Mouse (Mus musculus): ENCODE results near the gene Ldlrad1. TPM values are rescaled to one million over a fixed set of nuclear protein-coding genes. Genes with fewer than 3 reads are reported as not detected.

Gene Ldlrad1
- polyA plus RNA-seq, 1 experiment from 2014 or later = not detected

DNA sequence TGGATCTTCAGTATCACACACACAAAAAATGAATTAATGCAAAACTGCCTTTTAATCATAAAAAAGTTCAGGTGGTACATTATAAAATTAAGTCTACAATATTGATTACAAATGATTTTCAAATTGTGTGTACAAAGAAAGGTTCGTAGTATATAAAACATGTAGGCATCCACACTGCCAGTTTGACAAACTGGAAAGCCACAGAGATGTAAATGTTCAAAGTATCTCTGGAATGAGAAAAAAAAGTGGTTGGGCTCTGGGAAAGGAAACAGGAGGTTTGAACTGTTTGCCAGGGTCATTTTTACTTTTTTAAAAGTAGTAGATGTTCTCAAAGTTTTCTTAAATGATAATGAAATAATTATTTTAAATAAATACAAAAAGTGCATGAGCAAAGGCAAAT, 37.1 kb downstream of the Ldlrad1 start:
- Histone ChIP-seq H3K9ac (ENCODE audit: low read depth, low read length) (no peak overlapping the region), H3K4me1 (ENCODE audit: control insufficient read depth, insufficient read depth, low read length) (peaks cover 12% of the 10 kb centered on the region; the same call in 1 of the 2 replicates), H3K4me3 (ENCODE audit: low read length) (no peak overlapping the region), H3K36me3 (ENCODE audit: control insufficient read depth, insufficient read depth, low read length) (peaks cover 39% of the 10 kb centered on the region), H3K4me2 (replicated peaks; ENCODE audit: low read depth, low read length) (no peak overlapping the region), H3K9me3 (ENCODE audit: control insufficient read depth, low read length) (no peaks in the 10 kb centered on the region), H3K27ac (ENCODE audit: low read depth, low read length) (peak overlapping the region; percentile 42; the same call in 1 of the 2 replicates), H3K27me3 (ENCODE audit: control insufficient read depth, insufficient read depth, low read length) (no peaks in the 10 kb centered on the region)
- no peak for ATAC-seq (ENCODE audit: low FRiP score, low TSS enrichment)
- 72% methylated on average over 1 of the region's 1 CpGs for WGBS

GRCm38 (mm10) chr4:107247110-107247509, 38.1 kb downstream of the Ldlrad1 start:
- ATAC-seq (ENCODE audit: low FRiP score, low TSS enrichment) = no peak
- Histone ChIP-seq H3K27me3 (ENCODE audit: control insufficient read depth, insufficient read depth, low read length) (no peaks in the 10 kb centered on the region), H3K4me1 (ENCODE audit: control insufficient read depth, insufficient read depth, low read length) (peaks cover 15% of the 10 kb centered on the region; the same call in 1 of the 2 replicates), H3K9ac (ENCODE audit: low read depth, low read length) (no peak overlapping the region), H3K36me3 (ENCODE audit: control insufficient read depth, insufficient read depth, low read length) (peaks cover 28% of the 10 kb centered on the region), H3K4me3 (ENCODE audit: low read length) (no peak overlapping the region), H3K27ac (ENCODE audit: low read depth, low read length) (no peak overlapping the region), H3K9me3 (ENCODE audit: control insufficient read depth, low read length) (no peaks in the 10 kb centered on the region), H3K4me2 (replicated peaks; ENCODE audit: low read depth, low read length) (no peak overlapping the region)
- WGBS = 85% methylated on average over 9 of the region's 9 CpGs

DNA sequence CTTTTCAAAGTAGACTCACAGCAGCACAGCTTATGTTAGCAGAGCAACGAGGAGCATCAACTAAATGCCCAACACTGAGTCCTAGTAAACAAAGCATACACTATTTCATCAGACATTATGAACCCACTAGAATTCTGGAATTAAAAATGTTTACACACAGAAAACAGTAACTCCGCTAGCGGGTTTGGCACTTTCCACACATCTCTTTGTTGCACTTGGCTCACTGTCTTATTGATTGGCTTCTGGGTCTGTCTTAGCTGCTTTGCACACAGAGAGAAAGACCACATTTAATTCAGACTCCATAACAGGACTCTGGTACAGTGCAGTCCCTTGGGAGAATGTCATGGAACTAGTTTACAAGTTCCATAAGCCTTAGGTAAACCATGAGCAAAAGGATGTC, 39.1 kb downstream of the Ldlrad1 start:
- no peak overlapping the region for H3K9ac ChIP-seq (ENCODE audit: low read depth, low read length)
- ATAC-seq (ENCODE audit: low FRiP score, low TSS enrichment) = no peak
- H3K36me3 ChIP-seq (ENCODE audit: control insufficient read depth, insufficient read depth, low read length) = peaks cover 23% of the 10 kb centered on the region
- WGBS = 89% methylated on average over 3 of the region's 3 CpGs
- H3K4me3 ChIP-seq (ENCODE audit: low read length) = no peak overlapping the region
- H3K9me3 ChIP-seq (ENCODE audit: control insufficient read depth, low read length) = no peaks in the 10 kb centered on the region
- H3K27me3 ChIP-seq (ENCODE audit: control insufficient read depth, insufficient read depth, low read length) = no peaks in the 10 kb centered on the region
- no peak overlapping the region for H3K4me2 ChIP-seq (replicated peaks; ENCODE audit: low read depth, low read length)
- H3K27ac ChIP-seq (ENCODE audit: low read depth, low read length) = no peak overlapping the region
- H3K4me1 ChIP-seq (ENCODE audit: control insufficient read depth, insufficient read depth, low read length) = peaks cover 18% of the 10 kb centered on the region; the same call in 1 of the 2 replicates

DNA sequence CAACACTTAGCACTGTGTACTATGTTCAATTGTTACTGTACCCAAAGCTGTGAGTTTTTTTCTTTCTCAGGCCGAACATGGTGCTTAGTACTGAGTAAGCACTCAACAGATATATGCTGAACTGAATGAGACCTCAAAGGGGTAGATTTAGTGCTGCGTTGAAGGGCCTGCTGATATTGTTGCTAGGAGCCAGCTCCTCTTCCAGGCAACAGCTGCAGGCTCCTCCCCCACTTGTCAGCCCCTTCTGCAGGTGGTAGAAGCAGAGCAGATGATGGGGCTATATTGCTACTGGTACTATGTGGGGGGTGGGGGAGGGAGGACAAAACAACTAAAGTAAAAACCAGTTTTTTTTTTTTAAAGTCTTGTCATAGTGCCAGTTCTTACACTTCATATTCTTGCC, 40.5 kb downstream of the Ldlrad1 start:
- Histone ChIP-seq H3K4me1 (ENCODE audit: control insufficient read depth, insufficient read depth, low read length) (peaks cover 18% of the 10 kb centered on the region; the same call in 1 of the 2 replicates), H3K36me3 (ENCODE audit: control insufficient read depth, insufficient read depth, low read length) (peaks cover 13% of the 10 kb centered on the region), H3K4me2 (replicated peaks; ENCODE audit: low read depth, low read length) (no peak overlapping the region), H3K27ac (ENCODE audit: low read depth, low read length) (no peak overlapping the region), H3K27me3 (ENCODE audit: control insufficient read depth, insufficient read depth, low read length) (no peaks in the 10 kb centered on the region), H3K4me3 (ENCODE audit: low read length) (no peak overlapping the region), H3K9ac (ENCODE audit: low read depth, low read length) (no peak overlapping the region), H3K9me3 (ENCODE audit: control insufficient read depth, low read length) (no peaks in the 10 kb centered on the region)
- 47% methylated on average over 2 of the region's 2 CpGs for WGBS
- no peak for ATAC-seq (ENCODE audit: low FRiP score, low TSS enrichment)

DNA sequence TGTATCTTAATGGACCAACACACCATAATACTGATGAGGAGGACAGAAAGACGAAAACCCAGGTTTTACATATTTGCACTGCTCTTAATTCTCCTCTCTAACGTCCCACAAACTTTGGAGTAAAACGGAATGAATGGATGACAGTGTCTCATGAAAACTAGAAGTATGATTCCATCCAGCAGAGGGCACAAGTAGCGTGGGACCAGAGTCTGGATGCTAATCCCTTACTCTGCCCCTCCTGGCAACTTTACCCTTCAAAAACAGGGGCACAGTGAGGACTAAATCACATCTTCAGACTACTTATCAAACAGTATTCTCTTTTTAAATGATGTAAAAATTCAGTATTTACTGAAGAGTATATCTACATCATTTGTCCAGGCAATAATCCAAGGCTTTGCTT, 41.5 kb downstream of the Ldlrad1 start:
- Histone ChIP-seq H3K4me1 (ENCODE audit: control insufficient read depth, insufficient read depth, low read length) (peaks cover 18% of the 10 kb centered on the region; the same call in 1 of the 2 replicates), H3K36me3 (ENCODE audit: control insufficient read depth, insufficient read depth, low read length) (peaks cover 10% of the 10 kb centered on the region)
- 28% methylated on average over 4 of the region's 4 CpGs for WGBS

GRCm38 (mm10) chr4:107252522-107252921, 43.5 kb downstream of the Ldlrad1 start:
- Histone ChIP-seq H3K4me2 (replicated peaks; ENCODE audit: low read depth, low read length) (peak overlapping the region; percentile 69), H3K4me1 (ENCODE audit: control insufficient read depth, insufficient read depth, low read length) (peaks cover 15% of the 10 kb centered on the region; the same call in 1 of the 2 replicates), H3K36me3 (ENCODE audit: control insufficient read depth, insufficient read depth, low read length) (no peaks in the 10 kb centered on the region), H3K9ac (ENCODE audit: low read depth, low read length) (peak overlapping the region; percentile 82), H3K4me3 (ENCODE audit: low read length) (peak overlapping the region; percentile 66), H3K27me3 (ENCODE audit: control insufficient read depth, insufficient read depth, low read length) (no peaks in the 10 kb centered on the region), H3K27ac (ENCODE audit: low read depth, low read length) (peak overlapping the region; percentile 77), H3K9me3 (ENCODE audit: control insufficient read depth, low read length) (no peaks in the 10 kb centered on the region)
- ATAC-seq (ENCODE audit: low FRiP score, low TSS enrichment) = no peak
- under 1% methylated on average over 11 of the region's 11 CpGs for WGBS

More for the DNA sequence above, 41.5 kb downstream of the Ldlrad1 start:
- H3K27ac ChIP-seq (ENCODE audit: low read depth, low read length) = no peak overlapping the region
- H3K9ac ChIP-seq (ENCODE audit: low read depth, low read length) = no peak overlapping the region
- ATAC-seq (ENCODE audit: low FRiP score, low TSS enrichment) = no peak
- H3K4me3 ChIP-seq (ENCODE audit: low read length) = no peak overlapping the region
- no peaks in the 10 kb centered on the region for H3K9me3 ChIP-seq (ENCODE audit: control insufficient read depth, low read length)
- H3K4me2 ChIP-seq (replicated peaks; ENCODE audit: low read depth, low read length) = no peak overlapping the region
- no peaks in the 10 kb centered on the region for H3K27me3 ChIP-seq (ENCODE audit: control insufficient read depth, insufficient read depth, low read length)

DNA sequence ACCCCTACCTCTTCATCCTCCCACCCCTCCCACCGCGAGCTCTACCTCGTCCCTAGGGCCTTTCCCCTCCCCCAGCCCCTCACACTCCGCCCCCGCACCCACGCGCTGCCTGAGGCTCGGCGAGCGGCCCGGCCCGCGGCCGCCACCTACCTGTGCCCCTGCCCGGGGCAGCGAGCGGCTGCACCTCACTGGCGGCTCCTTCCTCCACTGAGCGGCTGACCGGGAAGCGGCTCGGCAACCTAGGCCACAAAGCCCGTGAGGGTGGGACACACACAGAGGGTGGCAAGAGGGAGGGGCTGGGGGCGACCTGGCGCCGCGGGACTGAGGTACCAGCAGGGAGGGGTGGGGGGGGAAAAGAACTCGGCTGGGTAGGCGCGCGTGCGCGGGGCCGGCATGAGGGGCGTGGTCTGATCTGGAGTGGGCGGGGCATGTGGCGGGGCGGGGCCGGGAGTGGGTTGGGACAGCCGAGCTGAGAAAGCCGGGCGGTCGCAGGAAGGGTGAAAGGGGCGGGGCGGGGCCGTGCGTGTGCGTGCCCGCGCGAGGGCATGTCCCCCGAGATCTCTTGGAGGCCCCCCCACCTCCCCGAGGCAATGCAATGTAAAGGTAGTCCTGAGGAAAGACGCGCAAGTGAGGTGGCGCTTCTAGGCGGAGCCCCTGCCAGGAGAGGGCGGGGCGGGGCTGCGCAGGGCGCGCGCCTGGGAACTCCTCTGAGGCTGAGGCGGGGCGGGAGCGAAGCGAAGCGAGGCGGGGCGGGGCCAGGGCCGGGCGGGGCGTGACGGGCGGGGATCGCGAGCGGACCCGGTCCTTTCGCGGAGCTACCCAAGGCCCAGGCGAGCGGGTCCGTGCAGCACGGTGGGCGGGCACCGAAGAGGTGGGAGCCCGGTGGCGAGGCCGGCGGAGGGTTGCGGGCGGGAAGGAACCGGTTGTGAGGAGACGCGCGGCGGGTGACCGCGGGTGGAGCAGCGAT, 44.4 kb downstream of the Ldlrad1 start, which contains the start of the genes Lrrc42 and Hspb11:
Lrrc42 (minus strand) TSS at position 408 of the 967 bp plus-strand sequence.
Hspb11 (plus strand) TSS at position 469 of the 967 bp plus-strand sequence.
- Histone ChIP-seq H3K27ac (ENCODE audit: low read depth, low read length) (peak within 1 kb of the TSS; percentile 77), H3K9me3 (ENCODE audit: control insufficient read depth, low read length) (no peaks in the 10 kb centered on the region), H3K9ac (ENCODE audit: low read depth, low read length) (peak within 1 kb of the TSS; percentile 82), H3K27me3 (ENCODE audit: control insufficient read depth, insufficient read depth, low read length) (no peaks in the 10 kb centered on the region), H3K4me1 (ENCODE audit: control insufficient read depth, insufficient read depth, low read length) (peaks cover 15% of the 10 kb centered on the region; the same call in 1 of the 2 replicates), H3K4me3 (ENCODE audit: low read length) (peak within 1 kb of the TSS; percentile 66), H3K4me2 (replicated peaks; ENCODE audit: low read depth, low read length) (peak within 1 kb of the TSS; percentile 69), H3K36me3 (ENCODE audit: control insufficient read depth, insufficient read depth, low read length) (no peaks in the 10 kb centered on the region)
- WGBS = 1% methylated on average over 97 of the region's 101 CpGs
- peak; percentile 97 for ATAC-seq (ENCODE audit: low FRiP score, low TSS enrichment)

DNA sequence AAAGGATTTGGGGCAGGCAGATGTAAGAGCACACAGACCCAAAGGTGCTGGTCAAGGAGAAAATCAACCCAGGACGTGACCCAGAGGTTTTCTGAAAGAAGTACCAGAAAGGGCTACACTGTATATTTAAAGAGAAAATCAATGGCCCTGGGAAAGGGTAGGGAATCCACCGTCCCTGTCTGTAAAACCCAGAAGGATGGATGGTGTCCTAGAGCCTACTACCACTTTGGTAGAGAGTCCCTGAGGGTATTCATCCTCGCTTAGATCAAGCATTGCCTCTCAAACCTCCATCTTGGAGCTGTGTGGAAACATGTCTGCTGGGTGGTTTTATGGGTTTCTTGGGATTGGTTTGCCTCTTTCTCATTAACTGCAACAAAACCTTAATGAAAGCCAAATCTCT, 45.4 kb downstream of the Ldlrad1 start:
- Histone ChIP-seq H3K4me2 (replicated peaks; ENCODE audit: low read depth, low read length) (peak overlapping the region; percentile 69), H3K9ac (ENCODE audit: low read depth, low read length) (peak overlapping the region; percentile 82), H3K36me3 (ENCODE audit: control insufficient read depth, insufficient read depth, low read length) (no peaks in the 10 kb centered on the region), H3K27me3 (ENCODE audit: control insufficient read depth, insufficient read depth, low read length) (no peaks in the 10 kb centered on the region), H3K9me3 (ENCODE audit: control insufficient read depth, low read length) (no peaks in the 10 kb centered on the region), H3K4me1 (ENCODE audit: control insufficient read depth, insufficient read depth, low read length) (peaks cover 10% of the 10 kb centered on the region; the same call in 1 of the 2 replicates), H3K4me3 (ENCODE audit: low read length) (peak overlapping the region; percentile 66), H3K27ac (ENCODE audit: low read depth, low read length) (no peak overlapping the region; the same call in 1 of the 2 replicates)
- 19% methylated on average over 3 of the region's 3 CpGs for WGBS
- ATAC-seq (ENCODE audit: low FRiP score, low TSS enrichment) = no peak

- Histone ChIP-seq H3K4me1 (ENCODE audit: control insufficient read depth, insufficient read depth, low read length) (no peaks in the 10 kb centered on the region), H3K9me3 (ENCODE audit: control insufficient read depth, low read length) (peaks cover 1% of the 10 kb centered on the region; the same call in 1 of the 2 replicates), H3K36me3 (ENCODE audit: control insufficient read depth, insufficient read depth, low read length) (peaks cover 2% of the 10 kb centered on the region; the same call in 1 of the 2 replicates), H3K27me3 (ENCODE audit: control insufficient read depth, insufficient read depth, low read length) (no peaks in the 10 kb centered on the region), H3K9ac (ENCODE audit: low read depth, low read length) (no peak overlapping the region), H3K4me3 (ENCODE audit: low read length) (no peak overlapping the region), H3K27ac (ENCODE audit: low read depth, low read length) (no peak overlapping the region), H3K4me2 (replicated peaks; ENCODE audit: low read depth, low read length) (no peak overlapping the region)
- no peak for ATAC-seq (ENCODE audit: low FRiP score, low TSS enrichment)
- 56% methylated on average over 4 of the region's 4 CpGs for WGBS
Measured at GRCm38 (mm10) chr4:107260001-107260400, 51.0 kb downstream of the Ldlrad1 start.

Measured in kidney, embryonic 14.5 days (tissue).